Mouse (Mus musculus): ENCODE data around the gene Gm732.

Gm732 gene

GRCm38 (mm10) chrX:107948365-107948764, at the start of gene Gm732:
Gene Gm732, minus strand, starts transcription at chrX:107948465.
- no peak for DNase-seq

All from thymus, adult 18-20 months (tissue).